In genomic region chr5:146245646-146246370, GRCm38 (mm10) we compare ENCODE assay signal across 19 mouse cellular contexts.
"Had no signal": no experiment of that assay in that cellular context is flagged by ENCODE, and none has a peak within 500 bp of the region (broad histone marks: within the 10 kb centered on the region; RNA-seq: fewer than 3 reads in every experiment).

No protein-coding gene starts in this region.

- H3K4me2 ChIP-seq: midbrain, embryonic 11.5 days; midbrain, embryonic 15.5 days; neural tube, embryonic 12.5 days; neural tube, embryonic 15.5 days; stomach, embryonic 15.5 days had no signal

- H3K9me3 ChIP-seq: midbrain, embryonic 15.5 days; neural tube, embryonic 12.5 days; neural tube, embryonic 15.5 days; stomach, embryonic 15.5 days had no signal

- H3K4me1 ChIP-seq: midbrain, embryonic 15.5 days; neural tube, embryonic 12.5 days had no signal

- H3K9ac ChIP-seq: midbrain, embryonic 15.5 days; neural tube, embryonic 12.5 days; neural tube, embryonic 15.5 days; stomach, embryonic 15.5 days had no signal

- H3K27me3 ChIP-seq: midbrain, embryonic 15.5 days; neural tube, embryonic 12.5 days; neural tube, embryonic 15.5 days; stomach, embryonic 15.5 days had no signal

- ATAC-seq: inflammation-experienced regulatory T-cells, adult 6 months; intestine, embryonic 16.5 days; midbrain, embryonic 15.5 days had no signal

- H3K27ac ChIP-seq: kidney, postnatal 0 days; left cerebral cortex, adult 2 months; midbrain, embryonic 15.5 days; neural tube, embryonic 12.5 days; neural tube, embryonic 15.5 days; stomach, embryonic 15.5 days had no signal

- H3K4me3 ChIP-seq: left cerebral cortex, adult 2 months; midbrain, embryonic 15.5 days; neural tube, embryonic 12.5 days; neural tube, embryonic 15.5 days; stomach, embryonic 15.5 days had no signal

- DNase-seq: kidney, adult 2 months; kidney, postnatal 25 days; layer of hippocampus, postnatal 36 days; lung, adult 2 months; lung, postnatal 14 days; lung, postnatal 4 days; retina, postnatal 1 day; right cerebral cortex, postnatal 25 days; spleen, adult 18-20 months; thymus, postnatal 25 days had no signal

- H3K36me3 ChIP-seq: midbrain, embryonic 15.5 days; neural tube, embryonic 15.5 days; stomach, embryonic 15.5 days had no signal
